Mouse (Mus musculus): ENCODE data around the gene Dst. TPM values are rescaled to one million over a fixed set of nuclear protein-coding genes. Genes with fewer than 3 reads are reported as not detected.

Dst gene
- total RNA-seq, 2 experiments from 2014 or later, result 0.31 to 0.49 TPM

- no peak for ATAC-seq (replicated peaks; ENCODE audit: poor library complexity, severe bottlenecking)
Observed at GRCm38 (mm10) chr1:34259898-34260297, 351.9 kb downstream of the Dst start.

GRCm38 (mm10) chr1:34261011-34261410 lies 353.0 kb downstream of the Dst start:
- ATAC-seq (replicated peaks; ENCODE audit: poor library complexity, severe bottlenecking), result no peak

- no peak for ATAC-seq (replicated peaks; ENCODE audit: poor library complexity, severe bottlenecking)
Observed at GRCm38 (mm10) chr1:34268520-34268919, 360.5 kb downstream of the Dst start.

- ATAC-seq (replicated peaks; ENCODE audit: poor library complexity, severe bottlenecking), result no peak
Observed at GRCm38 (mm10) chr1:34269578-34269977, 361.6 kb downstream of the Dst start.

GRCm38 (mm10) chr1:34273922-34274321 lies 365.9 kb downstream of the Dst start:
- no peak for ATAC-seq (replicated peaks; ENCODE audit: poor library complexity, severe bottlenecking)

- ATAC-seq (replicated peaks; ENCODE audit: poor library complexity, severe bottlenecking), result no peak
Observed at GRCm38 (mm10) chr1:34275787-34276186, 367.8 kb downstream of the Dst start.

GRCm38 (mm10) chr1:34276756-34277155 lies 368.7 kb downstream of the Dst start:
- ATAC-seq (replicated peaks; ENCODE audit: poor library complexity, severe bottlenecking), result no peak

- no peak for ATAC-seq (replicated peaks; ENCODE audit: poor library complexity, severe bottlenecking)
Observed at GRCm38 (mm10) chr1:34277259-34277658, 369.2 kb downstream of the Dst start.

GRCm38 (mm10) chr1:34283502-34283901 lies 375.5 kb downstream of the Dst start:
- ATAC-seq (replicated peaks; ENCODE audit: poor library complexity, severe bottlenecking), result no peak

- no peak for ATAC-seq (replicated peaks; ENCODE audit: poor library complexity, severe bottlenecking)
Observed at GRCm38 (mm10) chr1:34284979-34285378, 377.0 kb downstream of the Dst start.

- ATAC-seq (replicated peaks; ENCODE audit: poor library complexity, severe bottlenecking), result 0 out of 2 replicates have a peak, but pooled peaks have one; percentile 6
Observed at GRCm38 (mm10) chr1:34287731-34288130, 379.7 kb downstream of the Dst start.

- no peak for ATAC-seq (replicated peaks; ENCODE audit: poor library complexity, severe bottlenecking)
Observed at GRCm38 (mm10) chr1:34288181-34288580, 380.2 kb downstream of the Dst start.

GRCm38 (mm10) chr1:34288721-34289471 lies 380.9 kb downstream of the Dst start:
- ATAC-seq (replicated peaks; ENCODE audit: poor library complexity, severe bottlenecking), result peak; percentile 21; the same call in 1 of the 2 replicates

GRCm38 (mm10) chr1:34289472-34289748 lies 381.4 kb downstream of the Dst start:
- no peak for ATAC-seq (replicated peaks; ENCODE audit: poor library complexity, severe bottlenecking)

- ATAC-seq (replicated peaks; ENCODE audit: poor library complexity, severe bottlenecking), result peak; percentile 71
Observed at GRCm38 (mm10) chr1:34290321-34290720, 382.3 kb downstream of the Dst start.

- no peak for ATAC-seq (replicated peaks; ENCODE audit: poor library complexity, severe bottlenecking)
Observed at GRCm38 (mm10) chr1:34293198-34293597, 385.2 kb downstream of the Dst start.

GRCm38 (mm10) chr1:34297636-34298035 lies 389.6 kb downstream of the Dst start:
- no peak for ATAC-seq (replicated peaks; ENCODE audit: poor library complexity, severe bottlenecking)

- no peak for ATAC-seq (replicated peaks; ENCODE audit: poor library complexity, severe bottlenecking)
Observed at GRCm38 (mm10) chr1:34298631-34299184, 390.7 kb downstream of the Dst start.

GRCm38 (mm10) chr1:34299507-34299906 lies 391.5 kb downstream of the Dst start:
- no peak for ATAC-seq (replicated peaks; ENCODE audit: poor library complexity, severe bottlenecking)

- ATAC-seq (replicated peaks; ENCODE audit: poor library complexity, severe bottlenecking), result no peak
Observed at GRCm38 (mm10) chr1:34300309-34300980, 392.4 kb downstream of the Dst start.

- ATAC-seq (replicated peaks; ENCODE audit: poor library complexity, severe bottlenecking), result no peak
Observed at GRCm38 (mm10) chr1:34304227-34304626, 396.2 kb downstream of the Dst start.

GRCm38 (mm10) chr1:34306741-34307140 lies 398.7 kb downstream of the Dst start:
- ATAC-seq (replicated peaks; ENCODE audit: poor library complexity, severe bottlenecking), result no peak

All from granulocyte monocyte progenitor cell, adult 5-6 weeks (primary cell).